Mouse (Mus musculus) liver, embryonic 15.5 days (tissue): Measurements from ENCODE around the gene Gm49393. TPM values are rescaled to one million over a fixed set of nuclear protein-coding genes. Genes with fewer than 3 reads are reported as not detected.

Source experiments
- ATAC-seq: fragments of 200-750 bp; cut with Nextera tagmentation; 2 replicates; pipeline ENCODE4 v1.8.0; 2017; ENCODE audit warnings: moderate number of reproducible peaks, mild to moderate bottlenecking, moderate library complexity; ENCODE audit not compliant: insufficient read depth
- H3K27ac ChIP-seq: fragments of 300-500 bp; sonication (generic); replicated peaks from 2 replicates; pipeline ENCODE4 v1.5.1; 2015; ENCODE audit warnings: mild to moderate bottlenecking, inconsistent platforms
- H3K27me3 ChIP-seq: fragments of 300-500 bp; sonication (generic); 2 replicates; pipeline ENCODE4 v1.6.1; 2015; ENCODE audit warnings: mild to moderate bottlenecking, inconsistent platforms
- H3K36me3 ChIP-seq: fragments of 300-500 bp; sonication (generic); replicated peaks from 2 replicates; pipeline ENCODE4 v1.6.1; 2015; ENCODE audit warnings: moderate library complexity, mild to moderate bottlenecking, inconsistent platforms
- H3K4me1 ChIP-seq: fragments of 300-500 bp; sonication (generic); replicated peaks from 2 replicates; pipeline ENCODE4 v1.6.1; 2015; ENCODE audit warnings: inconsistent platforms
- H3K4me2 ChIP-seq: fragments of 300-500 bp; sonication (generic); 2 replicates; pipeline ENCODE4 v1.6.1; 2015; ENCODE audit warnings: moderate library complexity, mild to moderate bottlenecking, inconsistent platforms
- H3K4me3 ChIP-seq: fragments of 300-500 bp; sonication (generic); replicated peaks from 2 replicates; pipeline ENCODE4 v1.5.1; 2015; ENCODE audit warnings: mild to moderate bottlenecking, inconsistent platforms
- H3K9ac ChIP-seq: fragments of 300-500 bp; sonication (generic); 2 replicates; pipeline ENCODE4 v1.6.1; 2015; ENCODE audit warnings: moderate library complexity, mild to moderate bottlenecking, inconsistent platforms
- H3K9me3 ChIP-seq: fragments of 300-500 bp; sonication (generic); replicated peaks from 2 replicates; pipeline ENCODE4 v1.6.1; 2016; ENCODE audit warnings: inconsistent platforms
- WGBS: fragments of 180-500 bp; shearing (Covaris S2); methylation state at CpG from one replicate; pipeline ENCODE4 v1.1.7; 2015; ENCODE audit warnings: mixed read lengths; ENCODE audit not compliant: insufficient replicate concordance; 5-methylcytosine and 5-hydroxymethylcytosine counted together
- polyA plus RNA-seq: library from polyadenylated mRNA; unstranded; fragments of >200 nt; fragmentation: Nextera tagmentation; extraction: Ambion mirVana; gene quantifications from 2 replicates; pipeline ENCODE4 v1.2.1, GENCODE M21; 2015

Gene Gm49393
- polyA plus RNA-seq, 1 experiment from 2014 or later, result not detected

GRCm38 (mm10) chr13:60864281-60864680 is 71.1 kb downstream of the Gm49393 start, which contains the start of gene 4930486L24Rik:
4930486L24Rik (minus strand) TSS chr13:60864475.
- no peak for ATAC-seq
- Histone ChIP-seq H3K9me3 (no peaks in the 10 kb centered on the region), H3K4me2 (no peak within 1 kb of the TSS), H3K36me3 (no peaks in the 10 kb centered on the region), H3K27ac (no peak within 1 kb of the TSS), H3K27me3 (no peaks in the 10 kb centered on the region), H3K4me1 (no peaks in the 10 kb centered on the region), H3K9ac (no peak within 1 kb of the TSS), H3K4me3 (no peak within 1 kb of the TSS)
- 41% methylated on average over 1 of the region's 1 CpGs for WGBS

- H3K9me3 ChIP-seq, result no peaks in the 10 kb centered on the region
- H3K27me3 ChIP-seq, result no peaks in the 10 kb centered on the region
- no peaks in the 10 kb centered on the region for H3K4me1 ChIP-seq
- WGBS, result 61% methylated on average over 4 of the region's 4 CpGs
- H3K27ac ChIP-seq, result no peak overlapping the region
- no peak overlapping the region for H3K4me2 ChIP-seq
- no peak for ATAC-seq
- no peak overlapping the region for H3K9ac ChIP-seq
- H3K36me3 ChIP-seq, result no peaks in the 10 kb centered on the region
- no peak overlapping the region for H3K4me3 ChIP-seq
Measured at GRCm38 (mm10) chr13:60848241-60849120, 86.9 kb downstream of the Gm49393 start.

GRCm38 (mm10) chr13:60843153-60843552 is 92.2 kb downstream of the Gm49393 start:
- Histone ChIP-seq H3K27me3 (no peaks in the 10 kb centered on the region), H3K4me3 (no peak overlapping the region), H3K9me3 (no peaks in the 10 kb centered on the region), H3K27ac (no peak overlapping the region), H3K9ac (no peak overlapping the region), H3K36me3 (no peaks in the 10 kb centered on the region), H3K4me1 (no peaks in the 10 kb centered on the region), H3K4me2 (no peak overlapping the region)
- 71% methylated on average over 8 of the region's 8 CpGs for WGBS
- ATAC-seq, result no peak

- WGBS, result 68% methylated on average over 6 of the region's 6 CpGs
- no peak overlapping the region for H3K4me2 ChIP-seq
- no peak overlapping the region for H3K27ac ChIP-seq
- no peak overlapping the region for H3K9ac ChIP-seq
- H3K4me3 ChIP-seq, result no peak overlapping the region
- ATAC-seq, result no peak
- no peaks in the 10 kb centered on the region for H3K9me3 ChIP-seq
- H3K4me1 ChIP-seq, result no peaks in the 10 kb centered on the region
- H3K36me3 ChIP-seq, result no peaks in the 10 kb centered on the region
- no peaks in the 10 kb centered on the region for H3K27me3 ChIP-seq
Measured at GRCm38 (mm10) chr13:60842703-60843102, 92.7 kb downstream of the Gm49393 start.

- Histone ChIP-seq H3K4me3 (no peak overlapping the region), H3K9ac (no peak overlapping the region), H3K36me3 (no peaks in the 10 kb centered on the region), H3K4me1 (no peaks in the 10 kb centered on the region), H3K9me3 (no peaks in the 10 kb centered on the region), H3K27me3 (no peaks in the 10 kb centered on the region), H3K27ac (no peak overlapping the region), H3K4me2 (no peak overlapping the region)
- WGBS, result 34% methylated on average over 2 of the region's 2 CpGs
- no peak for ATAC-seq
Measured at GRCm38 (mm10) chr13:60839353-60839902, 96.0 kb downstream of the Gm49393 start.

GRCm38 (mm10) chr13:60826052-60826451 is 109.3 kb downstream of the Gm49393 start:
- Histone ChIP-seq H3K27me3 (no peaks in the 10 kb centered on the region), H3K4me1 (no peaks in the 10 kb centered on the region), H3K9me3 (no peaks in the 10 kb centered on the region), H3K27ac (no peak overlapping the region), H3K9ac (no peak overlapping the region), H3K36me3 (no peaks in the 10 kb centered on the region), H3K4me2 (no peak overlapping the region), H3K4me3 (no peak overlapping the region)
- no peak for ATAC-seq
- WGBS, result 26% methylated on average over 3 of the region's 3 CpGs

- ATAC-seq, result no peak
- H3K4me2 ChIP-seq, result no peak overlapping the region
- WGBS, result 45% methylated on average over 3 of the region's 3 CpGs
Measured at GRCm38 (mm10) chr13:60820486-60821175, 114.8 kb downstream of the Gm49393 start.

GRCm38 (mm10) chr13:60819469-60819868 is 115.9 kb downstream of the Gm49393 start:
- Histone ChIP-seq H3K27me3 (no peaks in the 10 kb centered on the region), H3K9ac (no peak overlapping the region), H3K4me1 (no peaks in the 10 kb centered on the region), H3K9me3 (no peaks in the 10 kb centered on the region), H3K4me3 (no peak overlapping the region), H3K27ac (no peak overlapping the region), H3K36me3 (no peaks in the 10 kb centered on the region), H3K4me2 (no peak overlapping the region)
- WGBS, result 5% methylated on average over 7 of the region's 7 CpGs
- no peak for ATAC-seq

More at GRCm38 (mm10) chr13:60820486-60821175, 114.8 kb downstream of the Gm49393 start:
- Histone ChIP-seq H3K36me3 (no peaks in the 10 kb centered on the region), H3K27ac (no peak overlapping the region), H3K9ac (no peak overlapping the region), H3K27me3 (no peaks in the 10 kb centered on the region), H3K4me1 (no peaks in the 10 kb centered on the region), H3K9me3 (no peaks in the 10 kb centered on the region), H3K4me3 (no peak overlapping the region)

GRCm38 (mm10) chr13:60813722-60814121 is 121.7 kb downstream of the Gm49393 start:
- WGBS, result 30% methylated on average over 1 of the region's 1 CpGs
- Histone ChIP-seq H3K4me3 (no peak overlapping the region), H3K27me3 (no peaks in the 10 kb centered on the region), H3K9me3 (no peaks in the 10 kb centered on the region), H3K36me3 (no peaks in the 10 kb centered on the region), H3K9ac (no peak overlapping the region), H3K4me2 (no peak overlapping the region), H3K4me1 (no peaks in the 10 kb centered on the region), H3K27ac (no peak overlapping the region)
- ATAC-seq, result no peak

GRCm38 (mm10) chr13:60812768-60813167 is 122.6 kb downstream of the Gm49393 start:
- WGBS, result 50% methylated on average over 6 of the region's 6 CpGs
- ATAC-seq, result no peak
- H3K36me3 ChIP-seq, result no peaks in the 10 kb centered on the region
- H3K4me2 ChIP-seq, result no peak overlapping the region
- H3K4me1 ChIP-seq, result no peaks in the 10 kb centered on the region
- H3K27ac ChIP-seq, result no peak overlapping the region
- no peak overlapping the region for H3K4me3 ChIP-seq
- no peak overlapping the region for H3K9ac ChIP-seq
- no peaks in the 10 kb centered on the region for H3K27me3 ChIP-seq
- no peaks in the 10 kb centered on the region for H3K9me3 ChIP-seq

GRCm38 (mm10) chr13:60809690-60810089 is 125.7 kb downstream of the Gm49393 start:
- Histone ChIP-seq H3K4me2 (no peak overlapping the region), H3K4me3 (no peak overlapping the region), H3K27ac (no peak overlapping the region), H3K27me3 (no peaks in the 10 kb centered on the region), H3K9me3 (no peaks in the 10 kb centered on the region), H3K9ac (no peak overlapping the region), H3K36me3 (no peaks in the 10 kb centered on the region), H3K4me1 (no peaks in the 10 kb centered on the region)
- 44% methylated on average over 2 of the region's 2 CpGs for WGBS
- ATAC-seq, result no peak
